Mouse (Mus musculus): ENCODE data around the gene Ndufa6. TPM values are rescaled to one million over a fixed set of nuclear protein-coding genes. Genes with fewer than 3 reads are reported as not detected.

Ndufa6 gene
- total and polyA plus RNA-seq, 3 experiments: 124 to 344 (median 331) TPM

DNA sequence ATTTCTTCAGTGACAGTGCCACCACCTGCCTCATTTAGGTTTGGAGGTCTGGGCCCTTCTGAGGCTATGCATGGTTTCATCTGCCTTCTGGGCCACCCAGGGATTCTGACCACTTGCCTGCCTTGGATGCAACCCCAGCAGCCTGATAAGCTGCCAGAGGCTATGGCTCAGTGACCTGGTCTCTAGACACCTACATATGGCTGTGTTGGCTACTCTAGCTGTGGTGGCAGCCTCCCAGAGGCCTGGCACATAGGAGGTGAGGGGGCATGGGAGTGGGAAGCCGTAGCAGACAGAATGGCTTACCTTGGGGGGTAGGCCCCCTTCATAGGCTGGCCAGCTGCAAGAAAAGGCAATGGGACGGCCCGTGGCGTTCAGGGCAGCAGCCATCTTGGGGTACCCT, 18.9 kb downstream of the Ndufa6 start:
- Histone ChIP-seq H3K4me1 (ENCODE audit: insufficient read depth, low read depth, low read length) (peaks cover 78% of the 10 kb centered on the region), H3K36me3 (replicated peaks) (peaks cover 74% of the 10 kb centered on the region), H3K9me3 (replicated peaks) (no peaks in the 10 kb centered on the region), H3K4me3 (ENCODE audit: low read depth, low read length) (no peak overlapping the region), H3K27me3 (ENCODE audit: insufficient read depth, low read length) (no peaks in the 10 kb centered on the region)
- no peak for ATAC-seq (ENCODE audit: extremely low read depth, insufficient number of reproducible peaks, low FRiP score, poor library complexity, severe bottlenecking)
- TF ChIP-seq CTCF (IDR thresholded peaks at IDR 0.05; ENCODE audit: low read depth, low read length) (no peak), TAL1 (conservative IDR thresholded peaks at IDR 0.05; ENCODE audit: low read depth, low read length) (no peak), GATA1 (IDR thresholded peaks at IDR 0.05; ENCODE audit: borderline replicate concordance, low read length) (no peak), GATA2 (IDR thresholded peaks at IDR 0.05; ENCODE audit: borderline replicate concordance, low read depth, low read length) (no peak), POLR2AphosphoS5 (IDR thresholded peaks at IDR 0.05; ENCODE audit: insufficient replicate concordance, low read depth, low read length) (no peak)
- no peak for DNase-seq (ENCODE audit: low spot score)

DNA sequence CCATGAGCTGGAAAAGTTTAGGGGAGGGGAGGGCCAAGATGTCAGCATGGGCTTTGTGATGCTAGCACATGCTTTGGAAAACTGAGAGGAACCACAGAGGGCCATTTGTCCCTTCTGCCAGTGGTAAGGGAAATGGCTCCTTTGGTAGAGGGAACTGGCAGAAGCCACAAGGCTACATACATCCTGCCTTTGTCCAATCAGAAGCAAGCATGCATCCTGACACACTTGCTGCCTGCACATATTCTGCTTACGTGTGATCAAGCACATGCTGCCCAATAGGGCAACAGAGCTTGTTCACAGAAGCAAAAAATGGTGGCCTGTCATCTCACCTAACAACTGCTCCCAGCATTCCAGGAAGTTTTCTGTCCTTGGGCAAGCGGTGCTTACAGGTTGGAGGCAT, 28.7 kb downstream of the Ndufa6 start:
- DNase-seq (ENCODE audit: low spot score) (no peak), ATAC-seq (ENCODE audit: extremely low read depth, insufficient number of reproducible peaks, low FRiP score, poor library complexity, severe bottlenecking) (no peak)
- Histone ChIP-seq H3K36me3 (replicated peaks) (peaks cover 21% of the 10 kb centered on the region), H3K9me3 (replicated peaks) (peaks cover 3% of the 10 kb centered on the region; the same call in 1 of the 2 replicates), H3K4me3 (ENCODE audit: low read depth, low read length) (no peak overlapping the region), H3K4me1 (ENCODE audit: insufficient read depth, low read depth, low read length) (peaks cover 16% of the 10 kb centered on the region; the same call in 1 of the 2 replicates), H3K27me3 (ENCODE audit: insufficient read depth, low read length) (peaks cover 16% of the 10 kb centered on the region)
- no peak for TF ChIP-seq CTCF (IDR thresholded peaks at IDR 0.05; ENCODE audit: low read depth, low read length)
- no peak for TF ChIP-seq POLR2AphosphoS5 (IDR thresholded peaks at IDR 0.05; ENCODE audit: insufficient replicate concordance, low read depth, low read length)
- no peak for TF ChIP-seq TAL1 (conservative IDR thresholded peaks at IDR 0.05; ENCODE audit: low read depth, low read length)
- TF ChIP-seq GATA1 (IDR thresholded peaks at IDR 0.05; ENCODE audit: borderline replicate concordance, low read length): no peak
- no peak for TF ChIP-seq GATA2 (IDR thresholded peaks at IDR 0.05; ENCODE audit: borderline replicate concordance, low read depth, low read length)

DNA sequence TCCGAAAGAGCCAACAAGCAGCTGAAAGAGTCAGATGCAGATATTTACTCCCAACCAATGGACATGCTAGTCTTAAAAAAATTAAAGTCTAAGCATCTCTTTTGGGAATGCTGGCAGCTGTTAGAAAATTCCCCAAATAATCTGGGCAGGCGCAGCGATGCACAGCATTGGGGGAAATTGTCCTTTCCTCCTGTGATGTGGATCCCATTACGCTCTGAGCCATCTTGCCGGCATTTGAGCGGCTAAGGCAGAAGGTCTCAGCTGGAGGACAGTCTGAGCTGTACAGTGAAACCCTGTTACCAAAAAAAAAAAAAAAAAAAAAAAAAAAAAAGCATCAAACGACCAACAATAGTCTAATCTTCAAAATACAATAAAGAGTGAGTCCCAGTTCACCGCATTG, 31.9 kb downstream of the Ndufa6 start:
- DNase-seq (ENCODE audit: low spot score): no peak
- Histone ChIP-seq H3K9me3 (replicated peaks) (peaks cover 3% of the 10 kb centered on the region; the same call in 1 of the 2 replicates), H3K27me3 (ENCODE audit: insufficient read depth, low read length) (peaks cover 16% of the 10 kb centered on the region), H3K36me3 (replicated peaks) (no peaks in the 10 kb centered on the region), H3K4me3 (ENCODE audit: low read depth, low read length) (no peak overlapping the region), H3K4me1 (ENCODE audit: insufficient read depth, low read depth, low read length) (peaks cover 15% of the 10 kb centered on the region)
- no peak for TF ChIP-seq GATA1 (IDR thresholded peaks at IDR 0.05; ENCODE audit: borderline replicate concordance, low read length)
- TF ChIP-seq TAL1 (conservative IDR thresholded peaks at IDR 0.05; ENCODE audit: low read depth, low read length): no peak
- TF ChIP-seq GATA2 (IDR thresholded peaks at IDR 0.05; ENCODE audit: borderline replicate concordance, low read depth, low read length): no peak
- no peak for TF ChIP-seq CTCF (IDR thresholded peaks at IDR 0.05; ENCODE audit: low read depth, low read length)
- no peak for TF ChIP-seq POLR2AphosphoS5 (IDR thresholded peaks at IDR 0.05; ENCODE audit: insufficient replicate concordance, low read depth, low read length)
- ATAC-seq (ENCODE audit: extremely low read depth, insufficient number of reproducible peaks, low FRiP score, poor library complexity, severe bottlenecking): no peak

- TF ChIP-seq TAL1 (conservative IDR thresholded peaks at IDR 0.05; ENCODE audit: low read depth, low read length) (no peak), GATA2 (IDR thresholded peaks at IDR 0.05; ENCODE audit: borderline replicate concordance, low read depth, low read length) (no peak), POLR2AphosphoS5 (IDR thresholded peaks at IDR 0.05; ENCODE audit: insufficient replicate concordance, low read depth, low read length) (no peak), GATA1 (IDR thresholded peaks at IDR 0.05; ENCODE audit: borderline replicate concordance, low read length) (no peak)
- DNase-seq (ENCODE audit: low spot score): no peak
- Histone ChIP-seq H3K4me1 (ENCODE audit: insufficient read depth, low read depth, low read length) (peaks cover 12% of the 10 kb centered on the region), H3K27me3 (ENCODE audit: insufficient read depth, low read length) (peaks cover 30% of the 10 kb centered on the region), H3K4me3 (ENCODE audit: low read depth, low read length) (no peak overlapping the region), H3K9me3 (replicated peaks) (peaks cover 3% of the 10 kb centered on the region; the same call in 1 of the 2 replicates), H3K36me3 (replicated peaks) (no peaks in the 10 kb centered on the region)
- ATAC-seq (ENCODE audit: extremely low read depth, insufficient number of reproducible peaks, low FRiP score, poor library complexity, severe bottlenecking): no peak
These were observed 34.5 kb downstream of the Ndufa6 start for GRCm38 (mm10) chr15:82319613-82320012.

GRCm38 (mm10) chr15:82317839-82318238, 36.3 kb downstream of the Ndufa6 start:
- Histone ChIP-seq H3K4me1 (ENCODE audit: insufficient read depth, low read depth, low read length) (peaks cover 6% of the 10 kb centered on the region), H3K27me3 (ENCODE audit: insufficient read depth, low read length) (peaks cover 29% of the 10 kb centered on the region), H3K4me3 (ENCODE audit: low read depth, low read length) (no peak overlapping the region), H3K9me3 (replicated peaks) (peaks cover 3% of the 10 kb centered on the region; the same call in 1 of the 2 replicates), H3K36me3 (replicated peaks) (no peaks in the 10 kb centered on the region)
- no peak for DNase-seq (ENCODE audit: low spot score)
- TF ChIP-seq GATA1 (IDR thresholded peaks at IDR 0.05; ENCODE audit: borderline replicate concordance, low read length) (no peak), GATA2 (IDR thresholded peaks at IDR 0.05; ENCODE audit: borderline replicate concordance, low read depth, low read length) (no peak), POLR2AphosphoS5 (IDR thresholded peaks at IDR 0.05; ENCODE audit: insufficient replicate concordance, low read depth, low read length) (no peak), CTCF (IDR thresholded peaks at IDR 0.05; ENCODE audit: low read depth, low read length) (no peak), TAL1 (conservative IDR thresholded peaks at IDR 0.05; ENCODE audit: low read depth, low read length) (no peak)
- ATAC-seq (ENCODE audit: extremely low read depth, insufficient number of reproducible peaks, low FRiP score, poor library complexity, severe bottlenecking): no peak

DNA sequence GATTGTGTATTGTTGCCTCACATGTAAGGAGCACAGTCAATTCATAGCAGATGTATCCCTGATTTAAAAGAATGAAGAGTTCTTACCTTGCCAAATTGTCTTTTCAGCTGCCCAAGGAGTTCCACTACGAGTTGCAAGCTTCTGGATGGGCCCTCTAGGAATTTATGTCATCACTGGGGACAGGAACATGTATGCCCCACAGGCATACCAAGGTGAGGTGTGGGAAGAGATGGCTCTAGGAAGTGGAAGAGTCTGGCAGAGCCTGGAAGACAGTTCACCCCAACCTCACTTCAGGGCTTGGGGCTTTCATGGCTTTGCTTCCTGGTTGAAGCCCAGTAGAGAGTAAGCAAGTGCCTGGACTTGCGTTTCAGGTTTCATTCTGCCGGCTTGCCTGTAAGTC, 45.7 kb downstream of the Ndufa6 start:
- H3K27me3 ChIP-seq (ENCODE audit: insufficient read depth, low read length): peaks cover 41% of the 10 kb centered on the region
- TF ChIP-seq TAL1 (conservative IDR thresholded peaks at IDR 0.05; ENCODE audit: low read depth, low read length): no peak
- TF ChIP-seq CTCF (IDR thresholded peaks at IDR 0.05; ENCODE audit: low read depth, low read length): no peak
- DNase-seq (ENCODE audit: low spot score): no peak
- H3K4me3 ChIP-seq (ENCODE audit: low read depth, low read length): no peak overlapping the region
- no peak for ATAC-seq (ENCODE audit: extremely low read depth, insufficient number of reproducible peaks, low FRiP score, poor library complexity, severe bottlenecking)
- H3K4me1 ChIP-seq (ENCODE audit: insufficient read depth, low read depth, low read length): no peaks in the 10 kb centered on the region
- H3K36me3 ChIP-seq (replicated peaks): no peaks in the 10 kb centered on the region
- no peaks in the 10 kb centered on the region for H3K9me3 ChIP-seq (replicated peaks)
